Mouse (Mus musculus) midbrain, postnatal 0 days (tissue): ENCODE measurements at regions not wholly inside any gene's neighbourhood (a gene's known extent, or its start where the extent isn't known, plus 50 kb on each side); places are given as distances from the start of the nearest gene placed in this dataset.
"Not testable (repeated sequence)": the region's sequence is repeated elsewhere in the genome, so short reads cannot be mapped to it uniquely, and the experiment has no call there.

Experiments
- ATAC-seq: fragments of 200-750 bp; cut with Nextera tagmentation; 2 replicates; pipeline ENCODE4 v1.8.0; 2017; ENCODE audit warnings: moderate number of reproducible peaks, mild to moderate bottlenecking, moderate TSS enrichment, moderate library complexity; ENCODE audit not compliant: low FRiP score
- DNase-seq: peaks from one replicate; pipeline ENCODE4 v3.0.0-alpha.2; 2015; ENCODE audit warnings: low spot score
- H3K27ac ChIP-seq: fragments of 300-500 bp; sonication (generic); 2 replicates; pipeline ENCODE4 v1.5.1; 2014; ENCODE audit warnings: low read depth, mild to moderate bottlenecking, low read length, mixed read lengths
- H3K27me3 ChIP-seq: fragments of 300-500 bp; sonication (generic); 2 replicates; pipeline ENCODE4 v1.6.1; 2014; ENCODE audit warnings: low read length, control low read depth, mixed read lengths; ENCODE audit not compliant: insufficient read depth
- H3K36me3 ChIP-seq: fragments of 300-500 bp; sonication (generic); 2 replicates; pipeline ENCODE4 v1.6.1; 2014; ENCODE audit warnings: low read length, control low read depth, mixed read lengths; ENCODE audit not compliant: insufficient read depth
- H3K4me1 ChIP-seq: fragments of 300-500 bp; sonication (generic); 2 replicates; pipeline ENCODE4 v1.6.1; 2014; ENCODE audit warnings: mild to moderate bottlenecking, control low read depth, antibody characterized with exemption, low read length, mixed read lengths; ENCODE audit not compliant: insufficient read depth
- H3K4me2 ChIP-seq: fragments of 300-500 bp; sonication (generic); 2 replicates; pipeline ENCODE4 v1.6.1; 2014; ENCODE audit warnings: low read depth, mild to moderate bottlenecking, low read length, mixed read lengths; ENCODE audit not compliant: poor library complexity, severe bottlenecking
- H3K4me3 ChIP-seq: fragments of 300-500 bp; sonication (generic); 2 replicates; pipeline ENCODE4 v1.5.1; 2014; ENCODE audit warnings: low read depth, mild to moderate bottlenecking, low read length, moderate library complexity
- H3K9ac ChIP-seq: fragments of 300-500 bp; sonication (generic); replicated peaks from 2 replicates; pipeline ENCODE4 v1.6.1; 2014; ENCODE audit warnings: mild to moderate bottlenecking, low read length, moderate library complexity, mixed read lengths; ENCODE audit not compliant: poor library complexity, severe bottlenecking
- H3K9me3 ChIP-seq: fragments of 300-500 bp; sonication (generic); 2 replicates; pipeline ENCODE4 v1.6.1; 2016; ENCODE audit warnings: low read length, control low read depth
- CTCF ChIP-seq: IDR thresholded peaks from 2 replicates; pipeline ENCODE4 v1.5.1; 2016; ENCODE audit warnings: antibody characterized with exemption, mild to moderate bottlenecking
- WGBS: fragments of 180-500 bp; shearing (Covaris S2); extraction: QIAGEN DNeasy Blood & Tissue Kit; methylation state at CpG from one replicate; pipeline ENCODE4 v1.1.7; 2014; 5-methylcytosine and 5-hydroxymethylcytosine counted together

DNA sequence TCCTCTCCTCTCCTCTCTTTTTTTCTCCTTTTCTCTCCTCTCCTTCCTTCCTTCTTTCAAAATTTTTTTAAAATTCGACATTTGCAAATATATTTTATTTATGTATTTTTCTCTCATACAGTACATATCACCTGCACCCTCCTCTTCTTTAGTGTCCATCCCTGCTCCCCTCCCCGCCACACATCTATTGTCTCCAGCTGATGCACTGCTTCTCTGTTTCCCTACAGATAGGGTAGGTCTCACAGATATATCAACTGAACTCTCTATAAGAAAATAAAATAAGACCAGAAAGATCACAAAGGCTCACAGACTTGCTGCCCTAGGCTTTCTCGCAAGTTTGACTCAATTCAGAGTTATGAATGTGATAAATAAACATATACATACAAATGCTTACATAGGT, 443.4 kb upstream of the Cdh9 start:
- no peak for DNase-seq
- no peak for TF ChIP-seq CTCF
- Histone ChIP-seq H3K4me3 (no peak overlapping the region), H3K4me1 (no peaks in the 10 kb centered on the region), H3K9ac (no peak overlapping the region), H3K4me2 (no peak overlapping the region), H3K9me3 (no peaks in the 10 kb centered on the region), H3K27ac (no peak overlapping the region), H3K36me3 (no peaks in the 10 kb centered on the region), H3K27me3 (no peaks in the 10 kb centered on the region)
- ATAC-seq: no peak
- WGBS: 77% methylated on average over 3 of the region's 3 CpGs

GRCm38 (mm10) chr15:16294553-16294952, 434.0 kb upstream of the Cdh9 start:
- DNase-seq: not testable (repeated sequence)

GRCm38 (mm10) chr15:16309678-16310077, 418.9 kb upstream of the Cdh9 start:
- no peak overlapping the region for H3K4me3 ChIP-seq
- H3K9ac ChIP-seq: no peak overlapping the region
- no peak for ATAC-seq
- H3K9me3 ChIP-seq: no peaks in the 10 kb centered on the region
- no peak for TF ChIP-seq CTCF
- no peaks in the 10 kb centered on the region for H3K36me3 ChIP-seq
- H3K4me1 ChIP-seq: no peaks in the 10 kb centered on the region
- DNase-seq: no peak
- H3K4me2 ChIP-seq: no peak overlapping the region
- no peak overlapping the region for H3K27ac ChIP-seq
- H3K27me3 ChIP-seq: no peaks in the 10 kb centered on the region
- 94% methylated on average over 2 of the region's 2 CpGs for WGBS

More at GRCm38 (mm10) chr15:16294553-16294952, 434.0 kb upstream of the Cdh9 start:
- H3K36me3 ChIP-seq, H3K4me1 ChIP-seq, H3K9me3 ChIP-seq, H3K9ac ChIP-seq, H3K27me3 ChIP-seq, ATAC-seq, H3K4me2 ChIP-seq, H3K4me3 ChIP-seq, H3K27ac ChIP-seq: not testable (repeated sequence)
- WGBS: 76% methylated on average over 2 of the region's 2 CpGs

GRCm38 (mm10) chr15:16311956-16312646, 416.5 kb upstream of the Cdh9 start:
- TF ChIP-seq CTCF: no peak
- H3K4me1 ChIP-seq: no peaks in the 10 kb centered on the region
- no peak for ATAC-seq
- no peak overlapping the region for H3K27ac ChIP-seq
- peak; percentile 0 for DNase-seq
- no peak overlapping the region for H3K4me3 ChIP-seq
- no peaks in the 10 kb centered on the region for H3K36me3 ChIP-seq
- H3K4me2 ChIP-seq: no peak overlapping the region
- H3K9ac ChIP-seq: no peak overlapping the region
- H3K9me3 ChIP-seq: no peaks in the 10 kb centered on the region
- no peaks in the 10 kb centered on the region for H3K27me3 ChIP-seq
- WGBS: 72% methylated on average over 3 of the region's 3 CpGs

DNA sequence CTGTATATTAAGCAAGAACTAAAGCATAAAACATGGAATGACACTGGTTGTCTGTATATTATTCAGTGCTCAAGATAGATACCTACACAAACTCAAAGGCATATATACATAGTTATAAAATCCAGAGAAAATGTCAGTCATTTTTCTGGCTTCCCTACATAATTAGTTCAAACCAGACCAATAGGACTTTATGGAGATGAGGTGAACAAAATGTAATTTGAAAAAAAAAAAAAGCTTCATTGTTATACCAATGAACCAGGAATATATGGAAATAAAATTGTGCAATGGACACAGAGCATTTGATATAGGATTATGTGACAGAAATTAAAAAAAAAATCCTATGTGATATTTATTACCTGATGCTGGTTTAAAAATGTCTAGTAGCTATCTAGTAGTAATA, 415.8 kb upstream of the Cdh9 start:
- no peak for TF ChIP-seq CTCF

GRCm38 (mm10) chr15:16313818-16314217, 414.7 kb upstream of the Cdh9 start:
- Histone ChIP-seq H3K4me1 (no peaks in the 10 kb centered on the region), H3K9me3 (no peaks in the 10 kb centered on the region), H3K36me3 (no peaks in the 10 kb centered on the region), H3K4me3 (no peak overlapping the region), H3K9ac (no peak overlapping the region), H3K4me2 (no peak overlapping the region), H3K27me3 (no peaks in the 10 kb centered on the region), H3K27ac (no peak overlapping the region)
- no peak for DNase-seq
- no peak for ATAC-seq
- 89% methylated on average over 1 of the region's 1 CpGs for WGBS
- no peak for TF ChIP-seq CTCF

More for the DNA sequence above, 415.8 kb upstream of the Cdh9 start:
- Histone ChIP-seq H3K27ac (no peak overlapping the region), H3K36me3 (no peaks in the 10 kb centered on the region), H3K4me2 (no peak overlapping the region), H3K27me3 (no peaks in the 10 kb centered on the region), H3K4me3 (no peak overlapping the region), H3K9me3 (no peaks in the 10 kb centered on the region), H3K9ac (no peak overlapping the region), H3K4me1 (no peaks in the 10 kb centered on the region)
- ATAC-seq (no peak), DNase-seq (no peak)
